ENCODE assay signal across 8 mouse cellular contexts in genomic region chr12:72536021-72536597, GRCm38 (mm10). TPM values are rescaled to one million over a fixed set of nuclear protein-coding genes. Genes with fewer than 3 reads are reported as not detected.
DNase-seq lines count a peak whose midpoint lies in the region; ATAC-seq and TF ChIP-seq lines count a peak whose summit lies in the region.

Gene Pcnx4, plus strand, starts transcription at chr12:72536383.

- peak; percentile 99 for ATAC-seq in forebrain, embryonic 12.5 days (ENCODE audit: low FRiP score)
- ATAC-seq in heart, postnatal 0 days (ENCODE audit: insufficient read depth, low read depth): peak; percentile 100
- ATAC-seq in liver, embryonic 16.5 days (ENCODE audit: low read depth): peak; percentile 100
- peak; percentile 99 for ATAC-seq in neural tube, embryonic 13.5 days (ENCODE audit: low read depth)

- H3K4me3 ChIP-seq in E14TG2a.4 (replicated peaks; ENCODE audit: low read length): peak within 1 kb of the TSS; percentile 87
- H3K4me3 ChIP-seq in forebrain, embryonic 12.5 days (replicated peaks): peak within 1 kb of the TSS; percentile 70
- H3K4me3 ChIP-seq in heart, postnatal 0 days (ENCODE audit: low read depth, low read length): peak within 1 kb of the TSS; percentile 75
- H3K4me3 ChIP-seq in liver, embryonic 16.5 days (ENCODE audit: low read depth, low read length): peak within 1 kb of the TSS; percentile 78
- peak within 1 kb of the TSS; percentile 72 for H3K4me3 ChIP-seq in neural tube, embryonic 13.5 days
- peak within 1 kb of the TSS; percentile 92 for H3K4me3 ChIP-seq in testis, adult 2 months (ENCODE audit: control insufficient read depth, low read depth, low read length)

- peak within 1 kb of the TSS; percentile 72 for H3K9ac ChIP-seq in forebrain, embryonic 12.5 days
- H3K9ac ChIP-seq in heart, postnatal 0 days (replicated peaks; ENCODE audit: low read depth, low read length): peak within 1 kb of the TSS; percentile 56
- H3K9ac ChIP-seq in liver, embryonic 16.5 days (ENCODE audit: low read depth, low read length): peak within 1 kb of the TSS; percentile 79
- peak within 1 kb of the TSS; percentile 77 for H3K9ac ChIP-seq in neural tube, embryonic 13.5 days

- TF ChIP-seq CTCF in E14TG2a.4 (conservative IDR thresholded peaks at IDR 0.05; ENCODE audit: low read length): no peak
- peak; percentile 49 for TF ChIP-seq CTCF in heart, postnatal 0 days (IDR thresholded peaks at IDR 0.05; ENCODE audit: low read depth)
- no peak; the same call in 1 of the 2 replicates for TF ChIP-seq CTCF in testis, adult 2 months (IDR thresholded peaks at IDR 0.05; ENCODE audit: control insufficient read depth, insufficient read depth, insufficient replicate concordance, low read depth, low read length)

- WGBS in forebrain, embryonic 12.5 days: under 1% methylated on average over 43 of the region's 45 CpGs
- under 1% methylated on average over 45 of the region's 45 CpGs for WGBS in heart, postnatal 0 days
- under 1% methylated on average over 45 of the region's 45 CpGs for WGBS in liver, embryonic 16.5 days (ENCODE audit: insufficient replicate concordance)
- WGBS in neural tube, embryonic 13.5 days: under 1% methylated on average over 45 of the region's 45 CpGs

- DNase-seq in c-Kit-positive CD71-positive TER-119-positive erythroid progenitor cells, embryonic 14.5 days (ENCODE audit: low spot score): peak; percentile 93
- DNase-seq in heart, postnatal 0 days (ENCODE audit: low spot score): peak; percentile 97
- DNase-seq in kidney, postnatal 4 days: peak; percentile 97 to 98

- peak; percentile 67; the same call in 1 of the 2 replicates for TF ChIP-seq POLR2A in testis, adult 2 months (IDR thresholded peaks at IDR 0.05; ENCODE audit: control insufficient read depth, low read depth, low read length)

- H3K9me3 ChIP-seq in E14TG2a.4 (ENCODE audit: low read length): no peaks in the 10 kb centered on the region
- no peaks in the 10 kb centered on the region for H3K9me3 ChIP-seq in forebrain, embryonic 12.5 days
- H3K9me3 ChIP-seq in heart, postnatal 0 days (replicated peaks; ENCODE audit: control insufficient read depth, low read length): no peaks in the 10 kb centered on the region
- H3K9me3 ChIP-seq in liver, embryonic 16.5 days (replicated peaks; ENCODE audit: control insufficient read depth, low read length): no peaks in the 10 kb centered on the region
- H3K9me3 ChIP-seq in neural tube, embryonic 13.5 days: no peaks in the 10 kb centered on the region

- H3K4me2 ChIP-seq in forebrain, embryonic 12.5 days: peak within 1 kb of the TSS; percentile 58
- peak within 1 kb of the TSS; percentile 87 for H3K4me2 ChIP-seq in heart, postnatal 0 days (ENCODE audit: low read depth, low read length)
- H3K4me2 ChIP-seq in liver, embryonic 16.5 days (ENCODE audit: low read depth, low read length): peak within 1 kb of the TSS; percentile 85
- peak within 1 kb of the TSS; percentile 64 for H3K4me2 ChIP-seq in neural tube, embryonic 13.5 days

- peaks cover 14% of the 10 kb centered on the region for H3K4me1 ChIP-seq in E14TG2a.4 (replicated peaks; ENCODE audit: low read depth, low read length)
- H3K4me1 ChIP-seq in forebrain, embryonic 12.5 days: peaks cover 7% of the 10 kb centered on the region; the same call in 1 of the 2 replicates
- no peaks in the 10 kb centered on the region for H3K4me1 ChIP-seq in heart, postnatal 0 days (ENCODE audit: control insufficient read depth, insufficient read depth)
- peaks cover 8% of the 10 kb centered on the region for H3K4me1 ChIP-seq in liver, embryonic 16.5 days (ENCODE audit: control insufficient read depth, low read depth, low read length)
- peaks cover 21% of the 10 kb centered on the region for H3K4me1 ChIP-seq in neural tube, embryonic 13.5 days (replicated peaks)
- H3K4me1 ChIP-seq in testis, adult 2 months (ENCODE audit: control insufficient read depth, insufficient read depth, low read length): peaks cover 2% of the 10 kb centered on the region; the same call in 1 of the 2 replicates

- H3K27me3 ChIP-seq in E14TG2a.4 (ENCODE audit: insufficient read depth, low read length): no peaks in the 10 kb centered on the region
- no peaks in the 10 kb centered on the region for H3K27me3 ChIP-seq in forebrain, embryonic 12.5 days
- H3K27me3 ChIP-seq in heart, postnatal 0 days (ENCODE audit: control insufficient read depth, insufficient read depth, low read length): no peaks in the 10 kb centered on the region
- no peaks in the 10 kb centered on the region for H3K27me3 ChIP-seq in liver, embryonic 16.5 days (ENCODE audit: control insufficient read depth, insufficient read depth, low read depth, low read length)
- no peaks in the 10 kb centered on the region for H3K27me3 ChIP-seq in neural tube, embryonic 13.5 days
- no peaks in the 10 kb centered on the region for H3K27me3 ChIP-seq in testis, adult 2 months (ENCODE audit: control insufficient read depth, insufficient read depth, low read length)

- no peak for TF ChIP-seq EP300 in heart, postnatal 0 days (IDR thresholded peaks at IDR 0.05; ENCODE audit: low read depth)

- H3K27ac ChIP-seq in forebrain, embryonic 12.5 days: peak within 1 kb of the TSS; percentile 71; the same call in 1 of the 2 replicates
- 0 out of 2 replicates have a peak within 1 kb of the TSS, but pooled peaks have one; percentile 27 for H3K27ac ChIP-seq in heart, postnatal 0 days (ENCODE audit: low read depth)
- no peak within 1 kb of the TSS; the same call in 1 of the 2 replicates for H3K27ac ChIP-seq in liver, embryonic 16.5 days (ENCODE audit: low read length)
- peak within 1 kb of the TSS; percentile 61 for H3K27ac ChIP-seq in neural tube, embryonic 13.5 days (replicated peaks)
- H3K27ac ChIP-seq in testis, adult 2 months (ENCODE audit: control insufficient read depth, insufficient read depth, low read depth, low read length): peak within 1 kb of the TSS; percentile 77

- peaks cover 13% of the 10 kb centered on the region for H3K36me3 ChIP-seq in E14TG2a.4 (ENCODE audit: insufficient read depth, low read length)
- H3K36me3 ChIP-seq in forebrain, embryonic 12.5 days (replicated peaks): no peaks in the 10 kb centered on the region
- H3K36me3 ChIP-seq in heart, postnatal 0 days (replicated peaks; ENCODE audit: control insufficient read depth, insufficient read depth, low read length): no peaks in the 10 kb centered on the region
- no peaks in the 10 kb centered on the region for H3K36me3 ChIP-seq in liver, embryonic 16.5 days (ENCODE audit: control insufficient read depth, insufficient read depth)
- no peaks in the 10 kb centered on the region for H3K36me3 ChIP-seq in neural tube, embryonic 13.5 days
- peaks cover 3% of the 10 kb centered on the region for H3K36me3 ChIP-seq in testis, adult 2 months (ENCODE audit: control insufficient read depth, insufficient read depth, low read length)

RNA-seq across cellular contexts. Expression of gene Pcnx4, which starts in this region (rescaled TPM):
- 15.5 and 17.6 TPM in 2 replicates for polyA plus RNA-seq in forebrain, embryonic 12.5 days (2016; fragmentation: Nextera tagmentation; extraction: Ambion mirVana)
- total RNA-seq in heart, postnatal 0 days (2014; rRNA removed; ENCODE audit: low replicate concordance): 1.4 and 1.6 TPM in 2 replicates
- 3.4 and 3.7 TPM in 2 replicates for polyA plus RNA-seq in heart, postnatal 0 days (2015; fragmentation: Nextera tagmentation; extraction: Ambion mirVana)
- polyA plus RNA-seq in liver, embryonic 16.5 days (2015; fragmentation: Nextera tagmentation; extraction: Ambion mirVana): 2.0 and 2.2 TPM in 2 replicates
- 20.4 TPM in 2 replicates for polyA plus RNA-seq in neural tube, embryonic 13.5 days (2015; fragmentation: Nextera tagmentation; extraction: Ambion mirVana)
- polyA plus RNA-seq in testis, adult 2 months (2012; rRNA removed): 7.1 and 7.6 TPM in 2 replicates
